Mouse (Mus musculus): ENCODE measurements around the gene Jkamp. TPM values are rescaled to one million over a fixed set of nuclear protein-coding genes. Genes with fewer than 3 reads are reported as not detected.

Jkamp gene
- polyA plus RNA-seq, 1 experiment from 2014 or later, result 75.3 TPM

- Histone ChIP-seq H3K4me1 (replicated peaks; ENCODE audit: control insufficient read depth, insufficient read depth, low read length) (no peaks in the 10 kb centered on the region), H3K4me2 (replicated peaks; ENCODE audit: low read depth, low read length) (no peak overlapping the region), H3K27me3 (ENCODE audit: control insufficient read depth, insufficient read depth, low read length) (no peaks in the 10 kb centered on the region), H3K4me3 (ENCODE audit: low read depth, low read length) (no peak overlapping the region), H3K27ac (ENCODE audit: low read depth, low read length) (no peak overlapping the region), H3K9ac (ENCODE audit: low read depth, low read length) (no peak overlapping the region), H3K9me3 (ENCODE audit: control insufficient read depth, low read length) (no peaks in the 10 kb centered on the region), H3K36me3 (ENCODE audit: control insufficient read depth, insufficient read depth, low read length) (no peaks in the 10 kb centered on the region)
- WGBS, result 34% methylated on average over 14 of the region's 14 CpGs
- peak; percentile 74 for ATAC-seq (ENCODE audit: low FRiP score)
- DNase-seq (ENCODE audit: low spot score), result peak; percentile 83
These were observed 19.3 kb downstream of the Jkamp start for GRCm38 (mm10) chr12:72104525-72105281.

- Histone ChIP-seq H3K4me3 (ENCODE audit: low read depth, low read length) (no peak overlapping the region), H3K36me3 (ENCODE audit: control insufficient read depth, insufficient read depth, low read length) (no peaks in the 10 kb centered on the region), H3K9me3 (ENCODE audit: control insufficient read depth, low read length) (no peaks in the 10 kb centered on the region), H3K4me2 (replicated peaks; ENCODE audit: low read depth, low read length) (no peak overlapping the region), H3K4me1 (replicated peaks; ENCODE audit: control insufficient read depth, insufficient read depth, low read length) (no peaks in the 10 kb centered on the region), H3K27me3 (ENCODE audit: control insufficient read depth, insufficient read depth, low read length) (no peaks in the 10 kb centered on the region), H3K9ac (ENCODE audit: low read depth, low read length) (no peak overlapping the region), H3K27ac (ENCODE audit: low read depth, low read length) (no peak overlapping the region)
- DNase-seq (ENCODE audit: low spot score), result no peak
- no peak for ATAC-seq (ENCODE audit: low FRiP score)
- WGBS, result 81% methylated on average over 6 of the region's 6 CpGs
These were observed 29.7 kb downstream of the Jkamp start for GRCm38 (mm10) chr12:72115126-72115525.

GRCm38 (mm10) chr12:72115686-72116345 lies 30.4 kb downstream of the Jkamp start:
- Histone ChIP-seq H3K4me3 (ENCODE audit: low read depth, low read length) (no peak overlapping the region), H3K9me3 (ENCODE audit: control insufficient read depth, low read length) (no peaks in the 10 kb centered on the region), H3K4me1 (replicated peaks; ENCODE audit: control insufficient read depth, insufficient read depth, low read length) (no peaks in the 10 kb centered on the region), H3K27me3 (ENCODE audit: control insufficient read depth, insufficient read depth, low read length) (no peaks in the 10 kb centered on the region), H3K36me3 (ENCODE audit: control insufficient read depth, insufficient read depth, low read length) (no peaks in the 10 kb centered on the region), H3K9ac (ENCODE audit: low read depth, low read length) (no peak overlapping the region), H3K27ac (ENCODE audit: low read depth, low read length) (no peak overlapping the region), H3K4me2 (replicated peaks; ENCODE audit: low read depth, low read length) (no peak overlapping the region)
- no peak for DNase-seq (ENCODE audit: low spot score)
- ATAC-seq (ENCODE audit: low FRiP score), result no peak
- WGBS, result 85% methylated on average over 22 of the region's 23 CpGs

GRCm38 (mm10) chr12:72129203-72129602 lies 43.8 kb downstream of the Jkamp start:
- Histone ChIP-seq H3K4me1 (replicated peaks; ENCODE audit: control insufficient read depth, insufficient read depth, low read length) (no peaks in the 10 kb centered on the region), H3K27me3 (ENCODE audit: control insufficient read depth, insufficient read depth, low read length) (no peaks in the 10 kb centered on the region), H3K36me3 (ENCODE audit: control insufficient read depth, insufficient read depth, low read length) (no peaks in the 10 kb centered on the region), H3K27ac (ENCODE audit: low read depth, low read length) (no peak overlapping the region), H3K9ac (ENCODE audit: low read depth, low read length) (no peak overlapping the region), H3K9me3 (ENCODE audit: control insufficient read depth, low read length) (no peaks in the 10 kb centered on the region), H3K4me3 (ENCODE audit: low read depth, low read length) (no peak overlapping the region), H3K4me2 (replicated peaks; ENCODE audit: low read depth, low read length) (no peak overlapping the region)
- no peak for DNase-seq (ENCODE audit: low spot score)
- ATAC-seq (ENCODE audit: low FRiP score), result no peak
- WGBS, result 94% methylated on average over 10 of the region's 10 CpGs

- Histone ChIP-seq H3K4me1 (replicated peaks; ENCODE audit: control insufficient read depth, insufficient read depth, low read length) (no peaks in the 10 kb centered on the region), H3K27ac (ENCODE audit: low read depth, low read length) (no peak overlapping the region), H3K36me3 (ENCODE audit: control insufficient read depth, insufficient read depth, low read length) (no peaks in the 10 kb centered on the region), H3K4me2 (replicated peaks; ENCODE audit: low read depth, low read length) (no peak overlapping the region), H3K4me3 (ENCODE audit: low read depth, low read length) (no peak overlapping the region), H3K27me3 (ENCODE audit: control insufficient read depth, insufficient read depth, low read length) (no peaks in the 10 kb centered on the region), H3K9me3 (ENCODE audit: control insufficient read depth, low read length) (no peaks in the 10 kb centered on the region), H3K9ac (ENCODE audit: low read depth, low read length) (no peak overlapping the region)
- WGBS, result 58% methylated on average over 4 of the region's 4 CpGs
- DNase-seq (ENCODE audit: low spot score), result peak; percentile 27
- no peak for ATAC-seq (ENCODE audit: low FRiP score)
These were observed 65.4 kb downstream of the Jkamp start for GRCm38 (mm10) chr12:72150786-72151185.

Other genes starting within 250 kb of the Jkamp start
- 0.99 and 1.1 TPM in 2 replicates for gene Gpr135, start 14.5 kb upstream of the Jkamp start, polyA plus RNA-seq (2014; fragmentation: Nextera tagmentation; extraction: Ambion mirVana)
- gene L3hypdh, start 150 bp upstream of the Jkamp start, polyA plus RNA-seq (2014; fragmentation: Nextera tagmentation; extraction: Ambion mirVana), result 9.8 and 11.2 TPM in 2 replicates
- not detected in 2 replicates for gene Ccdc175, start 99.4 kb downstream of the Jkamp start, polyA plus RNA-seq (2014; fragmentation: Nextera tagmentation; extraction: Ambion mirVana)